Mouse (Mus musculus): ENCODE data around the gene Mff. TPM values are rescaled to one million over a fixed set of nuclear protein-coding genes. Genes with fewer than 3 reads are reported as not detected.

Mff gene
- polyA plus RNA-seq (2015; fragmentation: Nextera tagmentation; extraction: Ambion mirVana): 187 and 214 TPM in 2 replicates

GRCm38 (mm10) chr1:82724339-82725025 is at the start of gene Mff:
Mff (plus strand) TSS chr1:82724890.
- Histone ChIP-seq H3K9me3 (no peaks in the 10 kb centered on the region), H3K4me2 (peak within 1 kb of the TSS; percentile 91), H3K9ac (peak within 1 kb of the TSS; percentile 98), H3K4me3 (peak within 1 kb of the TSS; percentile 95), H3K36me3 (peaks cover 22% of the 10 kb centered on the region), H3K27me3 (replicated peaks) (peaks cover 21% of the 10 kb centered on the region), H3K4me1 (peaks cover 13% of the 10 kb centered on the region), H3K27ac (replicated peaks) (peak within 1 kb of the TSS; percentile 83)
- WGBS: 9% methylated on average over 38 of the region's 38 CpGs
- ATAC-seq (ENCODE audit: extremely low read depth, insufficient number of reproducible peaks, low FRiP score, low TSS enrichment): peak; percentile 95

DNA sequence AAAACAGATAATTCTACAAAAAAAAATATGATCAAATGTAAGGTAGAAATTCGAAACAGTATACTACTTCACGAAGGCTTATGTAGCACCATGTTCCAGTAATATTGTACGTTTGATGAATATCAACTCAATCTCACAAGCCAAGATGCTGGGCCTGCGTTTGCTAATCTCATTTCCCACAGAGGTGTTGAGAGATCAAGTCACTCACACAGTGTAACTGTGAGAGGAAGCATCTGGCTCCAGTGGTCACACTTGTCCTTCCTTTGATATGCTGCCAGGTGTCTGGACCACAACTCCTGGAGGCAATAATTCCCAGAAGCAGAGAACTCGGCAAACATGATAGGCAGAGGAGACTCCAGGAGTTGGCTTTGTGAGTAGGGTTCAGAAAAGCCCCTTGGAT is 38.4 kb upstream of the Mff start:
- Histone ChIP-seq H3K9me3 (no peaks in the 10 kb centered on the region), H3K4me1 (no peaks in the 10 kb centered on the region), H3K4me2 (no peak overlapping the region), H3K27me3 (replicated peaks) (0 out of 2 replicates have a peak, but pooled peaks cover 2% of the 10 kb centered on the region), H3K27ac (replicated peaks) (no peak overlapping the region), H3K9ac (no peak overlapping the region), H3K36me3 (no peaks in the 10 kb centered on the region), H3K4me3 (no peak overlapping the region)
- WGBS: 44% methylated on average over 5 of the region's 5 CpGs
- ATAC-seq (ENCODE audit: extremely low read depth, insufficient number of reproducible peaks, low FRiP score, low TSS enrichment): no peak

GRCm38 (mm10) chr1:82686866-82687265 is 37.8 kb upstream of the Mff start:
- Histone ChIP-seq H3K4me3 (no peak overlapping the region), H3K4me2 (no peak overlapping the region), H3K9ac (no peak overlapping the region), H3K27ac (replicated peaks) (no peak overlapping the region), H3K36me3 (no peaks in the 10 kb centered on the region), H3K4me1 (no peaks in the 10 kb centered on the region), H3K9me3 (no peaks in the 10 kb centered on the region), H3K27me3 (replicated peaks) (0 out of 2 replicates have a peak, but pooled peaks cover 2% of the 10 kb centered on the region)
- 74% methylated on average over 2 of the region's 2 CpGs for WGBS
- ATAC-seq (ENCODE audit: extremely low read depth, insufficient number of reproducible peaks, low FRiP score, low TSS enrichment): no peak

DNA sequence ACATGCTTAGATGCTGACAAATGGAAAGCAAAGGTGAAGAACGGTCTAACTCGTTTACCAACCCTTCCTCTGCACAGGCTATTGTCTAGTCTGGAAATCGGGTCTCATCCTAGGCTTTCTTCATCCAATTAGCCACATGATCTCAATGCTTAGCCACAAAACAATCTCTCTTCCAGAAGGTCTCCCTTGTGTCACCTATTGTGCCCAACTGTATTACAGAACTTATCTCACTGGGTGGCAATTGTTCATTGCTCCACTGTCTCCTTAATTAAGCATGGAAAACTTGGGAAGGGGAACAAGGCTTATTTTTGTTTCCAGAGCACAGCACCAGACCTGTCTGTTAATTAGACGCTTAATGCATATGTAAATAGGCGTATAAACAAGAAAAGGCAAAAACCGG is 36.8 kb upstream of the Mff start:
- WGBS: 77% methylated on average over 6 of the region's 6 CpGs
- no peak overlapping the region for H3K9ac ChIP-seq
- H3K9me3 ChIP-seq: no peaks in the 10 kb centered on the region

GRCm38 (mm10) chr1:82695915-82696314 is 28.8 kb upstream of the Mff start:
- no peak for ATAC-seq (ENCODE audit: extremely low read depth, insufficient number of reproducible peaks, low FRiP score, low TSS enrichment)
- Histone ChIP-seq H3K4me2 (no peak overlapping the region), H3K27ac (replicated peaks) (no peak overlapping the region), H3K9me3 (no peaks in the 10 kb centered on the region), H3K9ac (no peak overlapping the region), H3K36me3 (no peaks in the 10 kb centered on the region), H3K4me3 (no peak overlapping the region), H3K27me3 (replicated peaks) (no peaks in the 10 kb centered on the region), H3K4me1 (no peaks in the 10 kb centered on the region)
- 42% methylated on average over 3 of the region's 3 CpGs for WGBS

More for the DNA sequence above, 36.8 kb upstream of the Mff start:
- Histone ChIP-seq H3K4me1 (no peaks in the 10 kb centered on the region), H3K4me2 (no peak overlapping the region), H3K27ac (replicated peaks) (no peak overlapping the region), H3K36me3 (no peaks in the 10 kb centered on the region), H3K4me3 (no peak overlapping the region), H3K27me3 (replicated peaks) (0 out of 2 replicates have a peak, but pooled peaks cover 2% of the 10 kb centered on the region)
- no peak for ATAC-seq (ENCODE audit: extremely low read depth, insufficient number of reproducible peaks, low FRiP score, low TSS enrichment)

- no peaks in the 10 kb centered on the region for H3K4me1 ChIP-seq
- no peaks in the 10 kb centered on the region for H3K36me3 ChIP-seq
- no peak overlapping the region for H3K9ac ChIP-seq
- no peak overlapping the region for H3K4me3 ChIP-seq
- H3K27me3 ChIP-seq (replicated peaks): peaks cover 18% of the 10 kb centered on the region
- ATAC-seq (ENCODE audit: extremely low read depth, insufficient number of reproducible peaks, low FRiP score, low TSS enrichment): no peak
- no peak overlapping the region for H3K27ac ChIP-seq (replicated peaks)
- no peaks in the 10 kb centered on the region for H3K9me3 ChIP-seq
- 46% methylated on average over 9 of the region's 9 CpGs for WGBS
- H3K4me2 ChIP-seq: no peak overlapping the region
Measured at GRCm38 (mm10) chr1:82717816-82718512, 6.7 kb upstream of the Mff start.

- H3K9ac ChIP-seq: peak overlapping the region; percentile 98
- peak overlapping the region; percentile 91 for H3K4me2 ChIP-seq
- peaks cover 13% of the 10 kb centered on the region for H3K4me1 ChIP-seq
- no peaks in the 10 kb centered on the region for H3K9me3 ChIP-seq
- peak; percentile 93 for ATAC-seq (ENCODE audit: extremely low read depth, insufficient number of reproducible peaks, low FRiP score, low TSS enrichment)
- H3K27me3 ChIP-seq (replicated peaks): peaks cover 21% of the 10 kb centered on the region
- peak overlapping the region; percentile 95 for H3K4me3 ChIP-seq
- peak overlapping the region; percentile 83 for H3K27ac ChIP-seq (replicated peaks)
- peaks cover 30% of the 10 kb centered on the region for H3K36me3 ChIP-seq
- under 1% methylated on average over 37 of the region's 37 CpGs for WGBS
Measured at GRCm38 (mm10) chr1:82725026-82725874, 560 bp downstream of the Mff start.

- Histone ChIP-seq H3K9me3 (no peaks in the 10 kb centered on the region), H3K4me1 (peaks cover 13% of the 10 kb centered on the region), H3K27ac (replicated peaks) (no peak overlapping the region), H3K9ac (peak overlapping the region; percentile 98), H3K4me3 (peak overlapping the region; percentile 95), H3K27me3 (replicated peaks) (peaks cover 18% of the 10 kb centered on the region), H3K36me3 (peaks cover 36% of the 10 kb centered on the region), H3K4me2 (peak overlapping the region; percentile 91)
- WGBS: 31% methylated on average over 4 of the region's 4 CpGs
- ATAC-seq (ENCODE audit: extremely low read depth, insufficient number of reproducible peaks, low FRiP score, low TSS enrichment): no peak
Measured at GRCm38 (mm10) chr1:82725875-82726185, 1.1 kb downstream of the Mff start.

DNA sequence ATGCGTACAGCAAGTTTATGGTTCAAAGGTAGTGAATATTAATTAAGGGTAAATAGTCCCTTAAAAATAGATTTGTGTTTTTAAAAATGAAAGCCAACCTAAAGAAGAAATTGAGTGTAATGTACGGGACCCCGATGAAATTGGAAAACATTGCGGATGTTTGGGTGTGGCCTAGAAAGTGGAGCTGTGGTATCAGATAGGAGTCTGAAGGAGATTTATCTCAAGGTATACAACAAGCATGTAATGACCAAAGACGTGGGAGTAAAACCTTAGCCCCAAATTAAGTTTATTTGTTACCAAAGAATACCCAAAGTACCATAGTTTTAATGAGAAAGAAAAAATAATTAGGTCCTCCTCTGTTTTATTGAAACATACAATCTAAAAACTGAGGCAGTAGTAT is 1.8 kb downstream of the Mff start:
- ATAC-seq (ENCODE audit: extremely low read depth, insufficient number of reproducible peaks, low FRiP score, low TSS enrichment): no peak
- 80% methylated on average over 5 of the region's 5 CpGs for WGBS
- no peaks in the 10 kb centered on the region for H3K9me3 ChIP-seq

GRCm38 (mm10) chr1:82733357-82733756 is 8.7 kb downstream of the Mff start:
- H3K27ac ChIP-seq (replicated peaks): no peak overlapping the region
- H3K9ac ChIP-seq: no peak overlapping the region
- 88% methylated on average over 1 of the region's 1 CpGs for WGBS
- no peak for ATAC-seq (ENCODE audit: extremely low read depth, insufficient number of reproducible peaks, low FRiP score, low TSS enrichment)
- no peaks in the 10 kb centered on the region for H3K9me3 ChIP-seq
- H3K27me3 ChIP-seq (replicated peaks): no peaks in the 10 kb centered on the region
- H3K4me3 ChIP-seq: no peak overlapping the region
- no peaks in the 10 kb centered on the region for H3K4me1 ChIP-seq
- H3K4me2 ChIP-seq: no peak overlapping the region
- H3K36me3 ChIP-seq: peaks cover 96% of the 10 kb centered on the region

More for the DNA sequence above, 1.8 kb downstream of the Mff start:
- Histone ChIP-seq H3K4me2 (peak overlapping the region; percentile 91), H3K4me1 (peaks cover 13% of the 10 kb centered on the region), H3K27me3 (replicated peaks) (peaks cover 12% of the 10 kb centered on the region), H3K9ac (no peak overlapping the region), H3K36me3 (peaks cover 42% of the 10 kb centered on the region), H3K4me3 (peak overlapping the region; percentile 95; the same call in 1 of the 2 replicates), H3K27ac (replicated peaks) (no peak overlapping the region)

GRCm38 (mm10) chr1:82738066-82738465 is 13.4 kb downstream of the Mff start:
- no peak overlapping the region for H3K27ac ChIP-seq (replicated peaks)
- H3K27me3 ChIP-seq (replicated peaks): no peaks in the 10 kb centered on the region
- no peak overlapping the region for H3K4me3 ChIP-seq
- WGBS: 93% methylated on average over 1 of the region's 1 CpGs
- no peak for ATAC-seq (ENCODE audit: extremely low read depth, insufficient number of reproducible peaks, low FRiP score, low TSS enrichment)
- H3K9ac ChIP-seq: no peak overlapping the region
- no peaks in the 10 kb centered on the region for H3K9me3 ChIP-seq
- H3K36me3 ChIP-seq: peaks cover 81% of the 10 kb centered on the region
- H3K4me2 ChIP-seq: no peak overlapping the region
- no peaks in the 10 kb centered on the region for H3K4me1 ChIP-seq

Data from heart, embryonic 13.5 days (tissue).